Mouse (Mus musculus): ENCODE data around the gene Fgf2.

Fgf2 gene

DNA sequence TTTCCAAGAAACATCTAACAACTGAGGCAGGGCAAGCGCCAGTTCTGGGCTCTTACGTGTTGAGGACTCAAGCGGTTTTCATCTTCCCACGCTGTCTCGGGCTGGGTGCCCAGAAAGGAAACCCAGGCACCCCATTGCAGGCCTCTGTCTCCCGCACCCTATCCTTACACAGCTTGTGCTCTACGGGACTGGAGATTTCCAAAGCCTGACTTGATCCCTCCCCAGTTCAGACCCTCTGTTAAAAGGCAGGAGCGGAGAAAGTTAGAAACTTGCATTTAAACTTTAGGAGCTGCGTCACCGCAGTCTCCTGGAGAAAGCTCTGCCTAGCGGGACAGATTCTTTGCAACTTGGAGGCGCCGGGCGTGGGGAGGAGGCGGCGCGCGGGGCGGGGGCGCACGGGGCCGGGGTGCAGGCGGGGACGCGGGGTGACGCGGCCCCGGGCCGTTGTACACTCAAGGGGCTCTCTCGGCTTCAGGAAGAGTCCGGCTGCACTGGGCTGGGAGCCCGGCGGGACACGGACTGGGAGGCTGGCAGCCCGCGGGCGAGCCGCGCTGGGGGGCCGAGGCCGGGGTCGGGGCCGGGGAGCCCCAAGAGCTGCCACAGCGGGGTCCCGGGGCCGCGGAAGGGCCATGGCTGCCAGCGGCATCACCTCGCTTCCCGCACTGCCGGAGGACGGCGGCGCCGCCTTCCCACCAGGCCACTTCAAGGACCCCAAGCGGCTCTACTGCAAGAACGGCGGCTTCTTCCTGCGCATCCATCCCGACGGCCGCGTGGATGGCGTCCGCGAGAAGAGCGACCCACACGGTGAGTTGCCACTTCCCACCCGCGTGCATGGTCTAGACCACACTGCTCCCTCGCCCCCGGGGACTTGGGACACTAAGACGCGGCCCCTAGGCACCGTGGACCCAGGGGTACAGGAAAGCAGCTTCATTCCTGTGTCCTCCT lies at the start of gene Fgf2:
Fgf2 (plus strand) TSS at position 126 of the 945 bp plus-strand sequence.
- peak in 1 of 2 experiments; percentile 12 for DNase-seq (ENCODE audit: low spot score in 2 of 2)

DNA sequence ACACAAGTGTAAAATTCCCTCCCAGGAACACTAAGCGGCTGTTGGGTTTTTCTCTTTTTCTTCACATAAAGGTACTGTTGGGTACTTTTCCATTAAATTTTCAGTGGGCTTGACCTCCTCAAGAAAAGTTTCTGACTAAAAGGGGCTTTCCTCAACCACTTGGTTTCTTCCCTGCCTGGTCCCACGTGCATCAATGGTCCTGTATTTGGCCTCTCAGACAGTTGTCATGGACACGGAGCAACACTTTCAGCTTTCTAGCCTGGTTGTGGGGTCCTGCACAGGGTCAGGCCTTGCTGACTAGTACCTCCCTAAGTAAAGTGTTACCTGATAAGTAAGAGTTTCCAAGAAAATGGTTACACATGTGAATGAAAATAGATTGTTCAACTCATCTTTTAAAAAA lies 48.7 kb upstream of the Fgf2 start:
- DNase-seq (ENCODE audit: low spot score in 2 of 2), result no peak

DNA sequence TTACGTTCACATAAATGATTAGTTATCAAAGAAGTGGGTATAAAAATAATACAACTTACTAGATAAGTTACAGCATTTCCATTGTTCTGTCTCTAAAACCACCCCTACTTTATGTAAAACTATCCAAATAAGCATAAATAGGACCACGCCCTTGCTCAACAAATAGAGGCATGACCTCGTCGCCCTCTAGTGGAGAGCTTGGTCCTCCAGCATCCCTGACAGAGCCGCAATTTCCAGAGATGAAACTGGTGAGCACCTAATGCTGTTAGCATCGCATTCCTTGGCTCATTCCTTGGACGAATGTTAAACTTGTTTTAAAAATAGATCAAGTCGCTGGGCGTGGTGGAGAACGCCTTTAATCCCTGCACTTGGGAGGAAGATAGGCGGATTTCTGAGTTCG lies 45.5 kb upstream of the Fgf2 start:
- peak in 1 of 2 experiments; percentile 42 for DNase-seq (ENCODE audit: low spot score in 2 of 2)

DNA sequence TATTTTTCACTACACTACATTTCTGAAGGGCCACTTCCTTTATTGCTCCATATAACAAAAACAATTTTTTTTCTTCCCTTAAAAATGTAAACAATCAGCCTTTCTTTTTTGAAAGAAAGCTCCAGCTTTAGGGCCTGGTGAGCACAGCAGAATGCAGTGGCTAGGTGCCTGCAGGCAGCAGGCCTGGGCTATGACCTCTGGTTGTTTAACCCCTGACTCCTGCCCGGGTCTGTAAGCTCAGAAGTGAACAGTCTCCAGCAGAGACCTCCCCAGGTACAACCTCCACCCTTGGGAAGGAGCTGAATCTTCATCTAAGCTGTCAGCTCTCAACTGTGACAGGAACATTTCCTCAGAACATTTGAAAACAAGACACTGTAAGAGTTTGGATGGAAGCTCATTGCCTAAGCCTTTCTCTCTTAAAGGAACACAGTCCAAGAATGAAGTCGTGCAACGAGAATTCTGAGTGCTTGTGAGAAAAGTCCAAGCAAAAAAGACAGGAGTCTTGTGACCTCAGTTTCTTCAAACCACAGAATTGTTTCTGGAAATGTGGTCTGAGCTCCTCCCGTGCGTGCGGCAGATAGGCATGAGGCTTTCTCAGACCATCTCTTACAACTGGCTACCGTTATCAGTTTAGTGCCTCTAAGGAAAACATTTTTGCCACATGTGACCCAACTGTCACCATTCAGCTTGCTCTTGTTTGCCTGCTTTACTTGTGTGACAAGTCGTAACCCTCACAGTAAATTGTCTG lies 44.6 kb upstream of the Fgf2 start:
- no peak for DNase-seq (ENCODE audit: low spot score in 2 of 2)

DNA sequence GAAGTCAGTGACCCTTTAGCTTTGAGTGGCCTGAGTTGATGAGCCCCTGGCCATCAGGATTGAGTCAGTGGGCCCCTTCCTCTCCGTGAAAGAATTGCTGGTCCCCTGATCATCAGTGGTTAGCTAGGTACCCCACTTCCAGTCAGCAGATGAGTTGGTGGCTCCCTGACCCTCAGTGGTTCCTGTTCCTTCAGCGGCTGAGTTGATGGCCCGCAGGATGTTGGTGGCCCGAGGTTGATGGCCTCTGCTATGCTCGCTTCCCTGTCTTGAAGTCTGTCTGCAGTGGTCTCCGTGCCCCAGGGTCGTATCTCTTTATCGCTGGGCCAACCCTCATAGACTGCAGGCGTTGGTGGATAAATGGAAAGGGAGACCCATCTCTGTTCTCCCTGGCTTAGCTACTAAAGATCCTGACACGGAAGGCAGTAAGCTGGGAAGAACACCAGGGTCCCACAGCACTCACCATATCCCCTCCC lies 36.2 kb upstream of the Fgf2 start:
- DNase-seq (ENCODE audit: low spot score in 2 of 2), result no peak

DNA sequence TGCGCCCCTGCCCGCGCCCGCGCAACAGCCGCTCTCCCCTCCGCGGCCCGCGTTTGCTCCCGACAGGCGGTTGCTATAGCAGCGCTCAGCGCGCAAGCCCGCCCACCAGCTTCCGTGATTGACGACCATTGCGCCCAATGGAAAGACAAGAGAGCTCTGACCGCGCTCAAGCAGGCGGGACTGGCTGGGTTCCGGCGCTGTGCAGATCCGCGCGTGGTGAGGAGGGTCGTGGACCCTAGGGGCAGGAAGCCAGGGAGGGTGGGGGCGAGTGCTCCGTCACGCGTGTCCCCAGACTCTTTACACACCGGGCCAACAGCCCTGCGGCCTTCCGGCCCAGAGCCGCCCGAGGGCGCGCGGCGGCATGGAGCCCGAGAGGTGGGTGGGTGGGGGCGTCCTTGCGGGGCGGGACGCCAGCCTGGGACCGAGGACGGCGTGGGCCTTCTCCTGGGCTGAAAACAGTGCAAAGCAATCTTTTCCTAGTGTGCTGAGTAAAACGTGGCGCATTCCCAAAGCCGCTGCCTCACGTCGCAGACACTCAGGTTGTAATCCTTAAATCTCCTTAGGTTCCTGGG lies 35.7 kb upstream of the Fgf2 start, which contains the start of the genes Bbs12 and Cetn4:
Bbs12 (plus strand) TSS at position 185 of the 572 bp plus-strand sequence.
Cetn4 (minus strand) TSS at position 339 of the 572 bp plus-strand sequence.
- DNase-seq (ENCODE audit: low spot score in 2 of 2), result peak; percentile 99

DNA sequence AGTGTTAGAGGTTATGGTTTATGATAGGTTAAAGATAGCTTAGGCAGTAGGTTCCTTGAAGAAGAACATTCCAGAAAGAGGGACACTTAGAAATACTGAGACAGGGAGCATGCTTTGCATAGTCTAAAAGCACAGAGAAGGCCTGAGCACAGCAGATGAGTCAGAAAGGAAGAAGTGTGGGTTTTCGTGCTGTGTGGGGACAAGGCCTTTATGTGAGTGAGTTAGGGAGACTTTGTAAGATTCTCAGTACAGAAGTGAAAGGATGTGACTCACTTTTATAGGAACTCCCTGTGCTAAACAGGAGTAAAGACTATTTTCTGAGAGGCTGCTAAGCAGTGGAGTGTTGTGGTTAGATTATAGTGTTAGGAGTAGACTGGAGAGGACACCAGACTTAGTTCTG lies 34.8 kb upstream of the Fgf2 start:
- no peak for DNase-seq (ENCODE audit: low spot score in 2 of 2)

DNA sequence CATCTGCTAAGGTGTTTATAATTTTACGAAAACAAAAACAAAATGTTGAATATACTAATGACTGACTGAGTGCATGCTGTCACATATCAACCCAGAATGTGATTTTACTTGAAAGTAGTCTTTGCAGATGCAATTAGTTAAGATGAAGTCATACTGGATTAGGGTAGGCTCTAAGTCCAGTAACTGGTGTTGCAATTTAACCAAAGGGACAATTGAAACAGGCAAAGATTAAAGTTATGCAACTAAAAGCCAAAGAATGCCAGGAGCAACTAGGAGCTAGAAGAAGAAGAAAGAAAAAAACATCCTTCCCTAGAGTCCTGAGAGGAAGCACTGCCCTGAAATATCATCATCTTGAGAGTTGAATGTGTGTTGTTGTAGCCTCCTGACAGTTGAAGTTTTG lies 31.9 kb upstream of the Fgf2 start:
- DNase-seq (ENCODE audit: low spot score in 2 of 2), result no peak

DNA sequence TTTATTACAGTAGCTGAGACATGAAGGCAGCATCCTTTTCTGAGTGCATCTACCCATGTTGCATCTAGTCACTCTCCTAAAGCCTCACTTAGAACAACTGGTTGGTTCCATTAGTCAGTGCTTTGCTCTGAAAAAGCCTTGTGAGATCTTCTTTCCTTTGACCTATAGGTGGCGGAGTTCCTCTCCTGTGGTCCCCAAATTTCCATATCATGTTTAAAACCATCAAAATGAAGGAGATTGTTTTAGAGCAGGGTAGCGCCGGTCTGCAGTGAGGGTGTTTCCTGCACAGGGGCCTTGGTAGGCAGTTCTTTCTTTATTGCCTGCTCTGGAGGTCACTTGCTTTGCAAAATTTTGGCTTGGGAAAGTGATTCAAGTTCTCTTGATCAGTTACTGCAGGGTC lies 23.8 kb upstream of the Fgf2 start:
- DNase-seq (ENCODE audit: low spot score in 2 of 2), result no peak

DNA sequence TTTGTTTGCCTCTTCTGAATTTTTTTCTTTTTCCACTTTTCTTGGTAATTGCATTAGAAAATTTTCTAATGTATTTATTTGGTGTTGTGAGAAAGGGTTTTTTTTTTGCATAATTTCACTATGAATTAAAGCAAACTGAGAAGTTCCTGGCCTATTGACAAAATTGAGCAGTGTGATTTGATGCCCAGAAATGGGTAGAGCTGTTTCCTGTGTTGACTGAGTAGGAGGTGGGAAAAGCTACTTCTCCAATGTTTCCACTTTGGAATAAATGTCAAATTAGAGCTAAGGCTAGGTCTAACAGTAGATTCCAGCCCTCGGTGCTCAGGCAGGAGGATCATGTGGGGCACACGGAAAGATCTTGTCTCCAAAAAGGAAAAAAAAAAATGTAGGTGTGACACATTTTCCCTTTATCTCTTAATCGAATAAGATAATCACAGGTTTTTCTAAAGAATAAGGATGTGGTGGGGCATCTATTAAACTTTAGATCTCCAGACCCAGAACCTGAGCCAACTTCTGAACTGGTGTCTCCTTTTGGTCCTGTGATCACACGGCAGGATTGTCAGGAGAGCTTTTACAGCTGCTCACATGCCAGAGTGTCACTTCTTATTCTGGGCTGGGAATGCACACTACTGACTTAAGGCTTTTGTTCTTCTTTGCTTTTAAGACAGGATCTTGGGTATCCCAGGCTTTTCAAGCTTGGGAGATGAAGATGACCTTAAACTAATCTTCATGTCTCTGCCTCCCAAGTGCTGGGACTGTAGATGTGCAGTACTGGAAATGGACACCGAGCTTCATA lies 22.6 kb upstream of the Fgf2 start:
- no peak for DNase-seq (ENCODE audit: low spot score in 2 of 2)

DNA sequence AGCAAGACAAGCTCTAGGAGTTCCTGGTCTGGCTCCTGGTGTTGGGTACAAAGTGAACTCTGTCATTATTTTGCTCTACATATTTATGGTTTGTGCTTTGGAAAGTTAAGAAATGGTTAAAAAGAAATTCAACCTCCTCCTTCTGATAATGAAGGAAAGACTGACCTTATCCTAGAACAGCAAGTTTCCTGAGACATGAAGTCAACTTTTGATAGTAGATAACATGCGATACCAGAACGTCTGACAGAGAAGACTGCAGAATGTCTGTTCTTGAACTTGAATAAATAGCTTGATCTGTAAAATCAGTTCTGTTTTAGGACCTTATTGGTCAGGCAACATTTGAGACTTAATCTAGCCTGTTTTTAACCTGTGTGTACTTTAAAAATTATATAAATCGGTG lies 21.5 kb upstream of the Fgf2 start:
- no peak for DNase-seq (ENCODE audit: low spot score in 2 of 2)

DNA sequence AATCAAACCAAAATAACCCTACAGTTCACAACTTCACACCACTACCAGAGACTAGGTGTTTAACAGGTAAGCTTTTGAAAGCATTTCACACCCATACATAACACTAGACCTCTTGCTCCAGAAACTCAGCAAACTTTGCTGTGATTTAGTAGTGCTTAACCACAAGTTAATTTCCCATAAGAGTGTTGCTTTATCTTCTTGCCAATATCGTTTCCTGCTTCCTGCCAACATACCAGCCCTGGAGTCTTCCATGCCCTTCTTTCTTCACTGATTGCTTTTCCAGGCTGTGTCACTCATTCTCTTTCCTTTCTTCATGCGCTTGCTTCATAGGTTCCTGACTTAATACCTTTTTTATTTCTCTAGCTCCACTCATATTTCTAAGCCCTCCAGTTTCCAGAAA lies 19.7 kb upstream of the Fgf2 start:
- no peak for DNase-seq (ENCODE audit: low spot score in 2 of 2)

DNA sequence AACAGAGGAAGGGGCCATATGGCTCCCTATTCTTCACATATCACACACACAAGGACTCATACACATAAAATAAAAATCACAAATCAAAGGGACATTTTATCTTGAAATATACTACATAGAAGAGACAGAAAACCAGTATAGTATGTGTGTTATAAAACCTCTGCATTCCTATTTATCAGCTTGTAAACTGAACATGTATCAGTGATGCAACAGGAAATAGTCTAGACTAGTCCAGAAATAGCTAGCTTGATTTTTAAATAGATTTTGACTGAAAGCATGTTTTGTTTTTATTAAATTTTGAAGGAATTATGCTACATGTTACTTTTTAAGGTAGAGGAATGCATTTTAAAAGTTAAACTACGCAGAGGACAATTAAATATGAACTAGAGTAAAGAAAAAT lies 18.2 kb upstream of the Fgf2 start:
- DNase-seq (ENCODE audit: low spot score in 2 of 2), result no peak

DNA sequence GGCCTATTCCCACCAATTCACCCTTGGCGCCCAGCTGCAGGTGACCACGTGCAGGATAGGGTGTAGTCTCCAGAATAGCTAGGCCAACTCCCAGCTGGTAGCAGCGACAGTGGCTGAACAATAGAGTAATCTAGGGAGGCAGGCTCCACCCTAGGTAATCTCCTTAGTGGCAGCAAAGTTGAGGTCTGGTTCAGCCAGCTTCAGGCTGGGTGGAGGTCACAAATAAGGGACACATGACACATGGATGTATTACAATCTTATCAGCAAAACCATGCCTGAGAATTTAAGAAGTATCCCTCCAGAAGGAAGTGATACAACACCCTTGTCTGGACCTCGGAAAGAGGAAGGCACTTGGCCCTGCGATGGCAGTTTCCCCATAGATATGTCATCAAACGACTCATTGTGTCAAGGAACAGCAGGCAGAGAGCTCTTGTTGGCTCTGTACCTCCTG lies 16.1 kb upstream of the Fgf2 start:
- DNase-seq (ENCODE audit: low spot score in 2 of 2), result no peak

DNA sequence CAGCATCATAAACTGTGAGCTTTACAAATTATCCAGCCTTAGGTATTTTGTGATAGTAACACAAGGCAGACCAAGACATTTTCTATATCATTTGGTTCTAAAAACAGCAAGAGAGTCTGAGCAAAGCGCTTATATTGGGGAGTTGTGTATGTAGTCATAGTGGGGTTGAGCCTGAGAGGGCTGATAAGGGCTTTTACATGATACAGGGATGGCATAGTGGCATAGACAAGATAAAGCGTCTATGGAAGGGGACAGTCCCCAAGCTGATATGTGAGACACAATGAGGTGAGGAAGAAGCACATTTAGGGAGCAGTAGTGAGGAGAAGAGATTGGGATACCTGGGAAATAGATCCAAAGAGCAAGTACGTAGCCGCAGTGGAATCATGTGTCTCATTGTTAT lies 14.1 kb upstream of the Fgf2 start:
- DNase-seq (ENCODE audit: low spot score in 2 of 2), result no peak

DNA sequence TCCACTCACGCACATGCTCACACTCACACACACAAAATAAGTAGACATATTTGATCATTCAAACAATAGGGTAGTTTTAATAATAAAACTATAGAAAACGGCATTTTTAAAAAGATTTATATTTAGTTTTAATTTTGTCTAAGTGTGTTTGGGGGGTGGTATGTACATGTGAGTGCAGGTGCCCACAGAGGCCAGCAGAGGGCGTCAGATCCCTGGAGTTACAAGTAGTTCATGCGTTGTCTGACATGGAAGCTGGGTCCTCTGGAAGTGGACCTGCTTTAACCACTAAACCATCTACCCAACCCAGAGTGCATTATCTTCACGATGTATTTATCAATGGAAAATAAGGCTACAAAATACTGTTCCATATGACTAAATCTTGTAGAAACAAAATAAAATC lies 7.0 kb upstream of the Fgf2 start:
- DNase-seq (ENCODE audit: low spot score in 2 of 2), result no peak

DNA sequence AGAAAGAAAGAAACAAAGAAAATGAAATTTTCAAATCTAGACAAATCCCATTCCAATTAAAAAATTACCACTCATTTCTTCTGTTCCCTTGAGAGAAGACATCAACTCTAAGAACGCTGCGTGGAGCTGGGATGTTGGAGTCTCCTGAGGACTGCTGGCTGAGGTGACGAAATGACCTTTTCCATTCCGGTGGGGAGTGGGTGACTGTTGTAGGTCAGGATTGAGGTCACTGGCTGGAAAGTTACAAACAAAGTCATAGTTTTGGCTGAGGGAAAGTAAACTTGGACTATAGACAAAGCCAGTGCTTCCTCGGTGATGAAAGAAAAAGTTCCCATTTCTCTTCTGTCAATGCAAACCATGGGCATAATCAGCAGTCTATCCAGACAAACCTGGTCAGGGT lies 5.3 kb upstream of the Fgf2 start:
- DNase-seq (ENCODE audit: low spot score in 2 of 2), result no peak

DNA sequence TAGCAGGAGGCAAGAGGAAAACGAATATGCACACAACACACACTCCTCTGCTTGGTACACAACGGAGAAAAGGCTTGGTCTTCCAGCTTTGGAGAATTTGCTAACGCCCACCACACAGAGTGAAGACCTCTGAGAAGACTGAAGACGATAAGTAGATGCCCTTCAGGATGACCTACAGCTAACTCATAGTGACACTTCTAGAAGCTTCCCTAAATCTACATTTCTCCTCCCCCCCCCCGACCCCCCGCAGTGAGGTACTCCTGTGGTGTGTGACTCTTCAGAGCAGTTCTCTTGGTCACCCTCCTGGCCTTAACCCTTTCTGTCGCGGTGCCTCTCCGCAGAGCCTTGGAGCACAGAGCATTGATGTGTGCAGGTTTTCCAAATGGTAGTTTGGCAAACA lies 475 bp upstream of the Fgf2 start:
- DNase-seq (ENCODE audit: low spot score in 2 of 2), result no peak

DNA sequence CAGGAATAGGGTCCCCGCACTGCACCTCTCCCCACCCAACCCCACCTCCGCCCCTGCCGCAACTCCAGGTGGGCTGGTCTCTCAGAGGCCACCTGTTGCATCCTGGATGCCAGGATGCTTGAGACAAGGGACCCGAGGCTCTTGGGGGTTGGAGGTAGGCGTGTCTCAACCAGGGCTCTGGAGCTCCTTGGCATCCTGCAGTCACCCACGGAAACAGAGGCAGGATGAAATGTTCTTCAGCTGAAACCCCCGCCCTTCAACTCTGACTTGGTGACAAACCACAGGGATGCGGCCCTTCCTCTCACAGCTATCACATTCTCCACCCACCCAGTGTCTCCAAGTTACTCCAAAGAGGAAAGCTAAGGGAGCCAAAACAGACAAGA lies 1.0 kb downstream of the Fgf2 start:
- no peak for DNase-seq (ENCODE audit: low spot score in 2 of 2)

DNA sequence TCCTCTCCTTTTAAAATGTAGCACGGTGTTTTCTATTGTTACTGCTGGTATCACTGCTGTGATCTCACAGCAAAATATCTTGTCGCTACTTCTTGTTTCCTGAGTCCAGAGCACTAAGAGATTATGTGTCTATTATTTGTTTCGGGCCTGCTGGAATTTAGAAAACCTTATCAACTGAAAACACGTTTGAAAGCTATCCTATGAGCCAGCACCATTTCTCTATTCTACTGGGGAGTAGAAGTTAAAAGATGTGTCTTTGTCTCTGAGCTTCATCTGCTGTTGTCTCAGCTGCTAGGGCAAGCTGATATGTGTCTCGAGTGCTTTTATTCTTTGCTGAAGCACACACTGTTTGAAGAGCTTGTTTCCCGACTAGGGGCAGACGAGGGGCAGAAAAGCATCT lies 2.2 kb downstream of the Fgf2 start:
- DNase-seq (ENCODE audit: low spot score in 2 of 2), result no peak

DNA sequence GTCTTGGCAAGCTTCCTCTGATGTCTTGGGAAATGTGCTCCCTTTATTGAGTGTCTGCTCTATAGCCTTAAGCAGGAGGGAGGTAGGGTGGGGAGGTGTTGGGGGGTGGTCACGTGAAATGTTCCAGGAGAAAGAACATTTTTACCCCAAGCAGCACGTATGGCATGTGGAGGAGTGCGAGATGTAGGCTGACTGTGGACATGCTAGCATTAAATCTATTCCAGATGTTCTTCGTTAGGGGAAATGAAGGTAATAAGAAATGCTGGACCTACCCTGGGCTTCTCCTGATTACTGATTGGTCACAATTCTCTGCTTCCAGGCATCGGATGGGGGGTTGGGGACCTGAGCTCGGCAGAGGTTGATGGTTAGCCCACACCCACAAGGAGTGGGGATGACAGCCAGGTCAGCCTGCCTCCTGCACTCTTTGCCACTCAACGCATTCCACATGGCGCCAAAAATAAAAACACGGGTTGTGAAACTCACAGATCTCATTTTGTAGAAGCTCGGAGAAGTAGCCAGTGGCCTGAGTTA lies 5.9 kb downstream of the Fgf2 start:
- no peak for DNase-seq (ENCODE audit: low spot score in 2 of 2)

Measured in cerebellum, postnatal 4 days (tissue).